Mouse (Mus musculus): ENCODE data around the gene Myom1. TPM values are rescaled to one million over a fixed set of nuclear protein-coding genes. Genes with fewer than 3 reads are reported as not detected.

Myom1 gene
- polyA plus RNA-seq, 1 experiment: 1.8 TPM

DNA sequence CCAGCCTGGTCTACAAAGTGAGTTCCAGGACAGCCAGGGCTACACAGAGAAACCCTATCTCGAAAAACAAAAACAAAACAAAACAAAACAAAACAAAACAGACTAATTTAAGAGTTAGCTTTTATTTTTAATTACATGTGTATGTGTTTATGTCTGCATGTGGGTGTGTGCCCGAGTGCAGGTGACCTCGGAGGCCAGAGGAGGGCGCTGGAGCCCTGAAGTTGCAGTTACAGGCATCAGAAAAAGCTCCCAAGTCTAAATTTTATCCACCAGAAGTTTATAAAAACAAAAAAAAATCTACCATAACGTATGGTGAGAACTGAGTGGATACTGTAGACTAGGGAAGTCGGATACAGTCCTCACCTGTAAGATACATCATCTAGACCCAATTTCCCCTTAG lies 24.6 kb upstream of the Myom1 start:
- Histone ChIP-seq H3K4me1 (ENCODE audit: control insufficient read depth, insufficient read depth, low read length) (peaks cover 3% of the 10 kb centered on the region), H3K27ac (ENCODE audit: insufficient read depth, low read depth, low read length) (no peak overlapping the region), H3K4me3 (ENCODE audit: insufficient read depth, low read length) (no peak overlapping the region)
- TF ChIP-seq CTCF (IDR thresholded peaks at IDR 0.05; ENCODE audit: low read depth, low read length) (peak; percentile 55; the same call in 1 of the 2 replicates), POLR2A (IDR thresholded peaks at IDR 0.05; ENCODE audit: borderline replicate concordance, low read depth, low read length) (no peak)

- Histone ChIP-seq H3K27ac (ENCODE audit: insufficient read depth, low read depth, low read length) (no peak overlapping the region), H3K4me3 (ENCODE audit: insufficient read depth, low read length) (no peak overlapping the region), H3K4me1 (ENCODE audit: control insufficient read depth, insufficient read depth, low read length) (no peaks in the 10 kb centered on the region; the same call in 1 of the 2 replicates)
- TF ChIP-seq POLR2A (IDR thresholded peaks at IDR 0.05; ENCODE audit: borderline replicate concordance, low read depth, low read length) (no peak), CTCF (IDR thresholded peaks at IDR 0.05; ENCODE audit: low read depth, low read length) (0 out of 2 replicates have a peak, but pooled peaks have one; percentile 15)
Measured at GRCm38 (mm10) chr17:70979345-70980223, 22.8 kb upstream of the Myom1 start.

- H3K27ac ChIP-seq (ENCODE audit: insufficient read depth, low read depth, low read length): no peak overlapping the region
- TF ChIP-seq CTCF (IDR thresholded peaks at IDR 0.05; ENCODE audit: low read depth, low read length) (no peak), POLR2A (IDR thresholded peaks at IDR 0.05; ENCODE audit: borderline replicate concordance, low read depth, low read length) (no peak)
- H3K4me3 ChIP-seq (ENCODE audit: insufficient read depth, low read length): no peak overlapping the region
- peaks cover 35% of the 10 kb centered on the region for H3K4me1 ChIP-seq (ENCODE audit: control insufficient read depth, insufficient read depth, low read length)
Measured at GRCm38 (mm10) chr17:70985501-70986354, 16.7 kb upstream of the Myom1 start.

DNA sequence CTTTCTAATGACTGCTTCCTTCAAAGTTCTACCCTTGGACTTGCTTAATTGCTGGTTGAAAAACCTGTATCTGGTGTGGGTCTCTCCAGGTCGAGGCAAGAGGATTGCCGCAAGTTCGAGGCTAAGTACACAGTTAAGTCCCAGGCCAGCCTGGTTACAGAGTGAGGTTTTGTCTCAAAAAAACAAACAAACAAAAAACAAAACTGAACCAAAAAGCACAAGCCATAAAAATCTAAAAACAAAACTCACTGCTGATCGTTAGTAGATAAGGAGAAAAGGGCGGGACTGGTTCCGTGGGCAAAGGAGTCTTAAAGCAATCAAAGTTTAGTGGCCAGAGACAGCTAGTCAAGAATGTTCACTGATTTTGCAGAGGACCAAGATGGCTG lies 16.1 kb upstream of the Myom1 start:
- H3K4me3 ChIP-seq (ENCODE audit: insufficient read depth, low read length): no peak overlapping the region
- H3K4me1 ChIP-seq (ENCODE audit: control insufficient read depth, insufficient read depth, low read length): peaks cover 38% of the 10 kb centered on the region
- no peak for TF ChIP-seq POLR2A (IDR thresholded peaks at IDR 0.05; ENCODE audit: borderline replicate concordance, low read depth, low read length)
- TF ChIP-seq CTCF (IDR thresholded peaks at IDR 0.05; ENCODE audit: low read depth, low read length): no peak
- H3K27ac ChIP-seq (ENCODE audit: insufficient read depth, low read depth, low read length): no peak overlapping the region

GRCm38 (mm10) chr17:70986831-70987660 lies 15.4 kb upstream of the Myom1 start:
- no peak overlapping the region for H3K27ac ChIP-seq (ENCODE audit: insufficient read depth, low read depth, low read length)

GRCm38 (mm10) chr17:70988337-70988767 lies 14.1 kb upstream of the Myom1 start:
- H3K4me3 ChIP-seq (ENCODE audit: insufficient read depth, low read length): no peak overlapping the region
- TF ChIP-seq CTCF (IDR thresholded peaks at IDR 0.05; ENCODE audit: low read depth, low read length) (no peak), POLR2A (IDR thresholded peaks at IDR 0.05; ENCODE audit: borderline replicate concordance, low read depth, low read length) (no peak)
- peaks cover 43% of the 10 kb centered on the region for H3K4me1 ChIP-seq (ENCODE audit: control insufficient read depth, insufficient read depth, low read length)
- H3K27ac ChIP-seq (ENCODE audit: insufficient read depth, low read depth, low read length): no peak overlapping the region

More at GRCm38 (mm10) chr17:70986831-70987660, 15.4 kb upstream of the Myom1 start:
- H3K4me1 ChIP-seq (ENCODE audit: control insufficient read depth, insufficient read depth, low read length): peaks cover 41% of the 10 kb centered on the region
- TF ChIP-seq POLR2A (IDR thresholded peaks at IDR 0.05; ENCODE audit: borderline replicate concordance, low read depth, low read length) (no peak), CTCF (IDR thresholded peaks at IDR 0.05; ENCODE audit: low read depth, low read length) (no peak)
- H3K4me3 ChIP-seq (ENCODE audit: insufficient read depth, low read length): no peak overlapping the region

DNA sequence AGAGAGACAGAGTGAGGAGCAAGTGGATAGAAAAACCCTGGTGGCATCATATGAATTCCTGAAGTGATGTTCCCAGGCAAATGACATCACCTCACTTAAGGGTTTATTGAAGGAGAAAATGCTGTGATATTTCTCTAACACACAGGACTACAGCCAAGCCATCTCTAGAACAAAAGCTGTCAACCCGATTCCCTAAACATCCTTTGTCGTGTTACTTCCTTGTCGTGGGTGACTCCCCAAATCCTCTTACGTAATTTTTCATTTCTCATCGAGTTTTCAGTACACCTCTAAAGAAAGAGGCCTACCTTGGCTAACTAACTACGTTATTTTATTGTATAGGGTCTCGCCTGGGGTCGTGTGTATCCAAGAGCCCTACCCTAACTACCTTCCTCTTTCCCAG lies 13.0 kb upstream of the Myom1 start:
- Histone ChIP-seq H3K4me3 (ENCODE audit: insufficient read depth, low read length) (peak overlapping the region; percentile 91), H3K4me1 (ENCODE audit: control insufficient read depth, insufficient read depth, low read length) (peaks cover 48% of the 10 kb centered on the region), H3K27ac (ENCODE audit: insufficient read depth, low read depth, low read length) (peak overlapping the region; percentile 74)
- TF ChIP-seq CTCF (IDR thresholded peaks at IDR 0.05; ENCODE audit: low read depth, low read length) (no peak), POLR2A (IDR thresholded peaks at IDR 0.05; ENCODE audit: borderline replicate concordance, low read depth, low read length) (no peak)

DNA sequence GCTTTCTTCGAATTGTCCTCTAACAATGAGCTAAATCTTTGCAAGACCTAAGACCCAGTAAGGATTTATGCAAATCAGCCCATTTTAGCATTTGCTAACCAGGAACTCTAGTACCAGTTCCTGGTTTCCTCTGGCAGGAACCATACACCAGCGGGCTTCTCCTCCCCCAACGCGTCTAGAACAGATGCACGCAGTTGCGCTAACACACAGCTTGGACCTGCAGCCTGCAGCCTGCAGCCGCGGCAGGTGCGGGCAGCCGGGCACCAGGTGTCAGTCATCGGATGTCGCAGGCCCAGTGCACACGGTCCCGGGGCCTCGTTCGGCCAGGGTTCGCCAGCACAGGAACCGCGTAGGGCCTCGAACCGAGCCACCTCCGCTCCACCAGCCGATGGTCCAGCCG lies 12.4 kb upstream of the Myom1 start:
- peak overlapping the region; percentile 74 for H3K27ac ChIP-seq (ENCODE audit: insufficient read depth, low read depth, low read length)
- peaks cover 48% of the 10 kb centered on the region for H3K4me1 ChIP-seq (ENCODE audit: control insufficient read depth, insufficient read depth, low read length)
- TF ChIP-seq POLR2A (IDR thresholded peaks at IDR 0.05; ENCODE audit: borderline replicate concordance, low read depth, low read length): no peak
- TF ChIP-seq CTCF (IDR thresholded peaks at IDR 0.05; ENCODE audit: low read depth, low read length): no peak
- peak overlapping the region; percentile 91 for H3K4me3 ChIP-seq (ENCODE audit: insufficient read depth, low read length)

Data from bone marrow macrophage, adult 2 months (primary cell).